Mouse (Mus musculus): ENCODE measurements at regions not wholly inside any gene's neighbourhood (a gene's known extent, or its start where the extent isn't known, plus 50 kb on each side); places are given as distances from the start of the nearest gene placed in this dataset.

GRCm38 (mm10) chr15:63558691-63559090 lies 286.3 kb downstream of the Gsdmc2 start:
- no peak for TF ChIP-seq CTCF (IDR thresholded peaks at IDR 0.05; ENCODE audit: borderline replicate concordance, control insufficient read depth, extremely low read depth, insufficient read depth, low read length, poor library complexity)
- TF ChIP-seq POLR2A (IDR thresholded peaks at IDR 0.05; ENCODE audit: control insufficient read depth, extremely low read depth, insufficient read depth, low read length, poor library complexity), result no peak
